32 mouse cellular contexts compared by ENCODE assay signal in genomic region chr19:45602606-45603005, GRCm38 (mm10). TPM values are rescaled to one million over a fixed set of nuclear protein-coding genes. Genes with fewer than 3 reads are reported as not detected.
DNase-seq lines count a peak whose midpoint lies in the region; ATAC-seq and TF ChIP-seq lines count a peak whose summit lies in the region.
"Had no signal": no experiment of that assay in that cellular context is flagged by ENCODE, and none has a peak within 500 bp of the region (broad histone marks: within the 10 kb centered on the region; RNA-seq: fewer than 3 reads in every experiment).

No protein-coding gene starts in this region.

- no peak for TF ChIP-seq CTCF in G1E (IDR thresholded peaks at IDR 0.05; ENCODE audit: low read depth, low read length)

- H3K4me1 ChIP-seq in G1E (ENCODE audit: insufficient read depth, low read depth, low read length), result peaks cover 77% of the 10 kb centered on the region
- H3K4me1 ChIP-seq in liver, embryonic 11.5 days (replicated peaks; ENCODE audit: control insufficient read depth, insufficient read depth, low read length), result peaks cover 25% of the 10 kb centered on the region
- H3K4me1 ChIP-seq in liver, embryonic 16.5 days (ENCODE audit: control insufficient read depth, low read depth, low read length), result peaks cover 14% of the 10 kb centered on the region; the same call in 1 of the 2 replicates
- H3K4me1 ChIP-seq: lung, embryonic 15.5 days had no signal

- H3K9ac ChIP-seq in liver, embryonic 11.5 days (ENCODE audit: low read depth, low read length), result no peak overlapping the region
- H3K9ac ChIP-seq in liver, embryonic 16.5 days (ENCODE audit: low read depth, low read length), result no peak overlapping the region
- H3K9ac ChIP-seq: heart, embryonic 13.5 days; hindbrain, embryonic 14.5 days; lung, embryonic 15.5 days; midbrain, embryonic 13.5 days; neural tube, embryonic 13.5 days had no signal

- peak overlapping the region; percentile 86 for H3K27ac ChIP-seq in liver, embryonic 11.5 days (ENCODE audit: low read depth, low read length)
- H3K27ac ChIP-seq in liver, embryonic 16.5 days (ENCODE audit: low read length), result no peak overlapping the region
- H3K27ac ChIP-seq: heart, embryonic 13.5 days; hindbrain, embryonic 14.5 days; lung, embryonic 15.5 days; midbrain, embryonic 13.5 days; neural tube, embryonic 13.5 days had no signal

- H3K9me3 ChIP-seq in G1E (replicated peaks), result no peaks in the 10 kb centered on the region
- no peaks in the 10 kb centered on the region for H3K9me3 ChIP-seq in liver, embryonic 11.5 days (ENCODE audit: control insufficient read depth, low read length)
- H3K9me3 ChIP-seq in liver, embryonic 16.5 days (replicated peaks; ENCODE audit: control insufficient read depth, low read length), result no peaks in the 10 kb centered on the region
- H3K9me3 ChIP-seq: heart, embryonic 13.5 days; lung, embryonic 15.5 days; megakaryocyte, embryonic 14.5 days; midbrain, embryonic 13.5 days; neural tube, embryonic 13.5 days had no signal

- H3K27me3 ChIP-seq in G1E (ENCODE audit: insufficient read depth, low read length), result no peaks in the 10 kb centered on the region
- no peaks in the 10 kb centered on the region for H3K27me3 ChIP-seq in liver, embryonic 11.5 days (replicated peaks; ENCODE audit: control insufficient read depth, insufficient read depth, low read length)
- H3K27me3 ChIP-seq in liver, embryonic 16.5 days (ENCODE audit: control insufficient read depth, insufficient read depth, low read depth, low read length), result no peaks in the 10 kb centered on the region
- H3K27me3 ChIP-seq: heart, embryonic 13.5 days; lung, embryonic 15.5 days had no signal

- WGBS in liver, embryonic 11.5 days, result 43% methylated on average over 5 of the region's 5 CpGs
- WGBS in liver, embryonic 16.5 days (ENCODE audit: insufficient replicate concordance), result 24% methylated on average over 5 of the region's 5 CpGs

- DNase-seq in G1E (ENCODE audit: low spot score), result peak; percentile 89
- DNase-seq in c-Kit-positive CD71-negative TER-119-negative erythroid progenitor cells, embryonic 14.5 days (ENCODE audit: low read depth), result peak; percentile 40
- DNase-seq in liver, embryonic 11.5 days (ENCODE audit: low spot score), result peak; percentile 40
- no peak for DNase-seq in spleen, adult 18-20 months
- no peak for DNase-seq in gastrocnemius, postnatal 10 days
- no peak for DNase-seq in layer of hippocampus, adult 18-20 months (ENCODE audit: low spot score in 2 of 2)
- DNase-seq: adrenal gland, adult 2 months; adrenal gland, postnatal 36 days; B cell, adult 2 months; cerebellum, adult 11 months; cerebellum, adult 9-10 months; gastrocnemius, postnatal 25 days; heart, adult 18-20 months; heart, postnatal 10 days; kidney, adult 18-20 months; kidney, postnatal 36 days; layer of hippocampus, postnatal 36 days; left cerebral cortex, postnatal 4 days; lung, postnatal 36 days; right cerebral cortex, postnatal 4 days; thymus, adult 2 months had no signal

- peaks cover 66% of the 10 kb centered on the region for H3K36me3 ChIP-seq in G1E (replicated peaks)
- no peaks in the 10 kb centered on the region for H3K36me3 ChIP-seq in liver, embryonic 11.5 days (ENCODE audit: control insufficient read depth, insufficient read depth, low read length)
- no peaks in the 10 kb centered on the region for H3K36me3 ChIP-seq in liver, embryonic 16.5 days (ENCODE audit: control insufficient read depth, insufficient read depth)
- H3K36me3 ChIP-seq: lung, embryonic 15.5 days had no signal

- peak overlapping the region; percentile 54; the same call in 1 of the 2 replicates for H3K4me3 ChIP-seq in G1E (ENCODE audit: low read depth, low read length)
- no peak overlapping the region for H3K4me3 ChIP-seq in liver, embryonic 11.5 days (ENCODE audit: low read depth, low read length)
- no peak overlapping the region for H3K4me3 ChIP-seq in liver, embryonic 16.5 days (ENCODE audit: low read depth, low read length)
- H3K4me3 ChIP-seq: erythroblast, embryonic 14.5 days; heart, embryonic 13.5 days; lung, embryonic 15.5 days; midbrain, embryonic 13.5 days; neural tube, embryonic 13.5 days had no signal

- no peak overlapping the region for H3K4me2 ChIP-seq in liver, embryonic 11.5 days
- no peak overlapping the region for H3K4me2 ChIP-seq in liver, embryonic 16.5 days (ENCODE audit: low read depth, low read length)
- H3K4me2 ChIP-seq: heart, embryonic 13.5 days; hindbrain, embryonic 14.5 days; lung, embryonic 15.5 days; midbrain, embryonic 13.5 days; neural tube, embryonic 13.5 days had no signal

- peak; percentile 85 for ATAC-seq in G1E (ENCODE audit: extremely low read depth, insufficient number of reproducible peaks, low FRiP score, poor library complexity, severe bottlenecking)
- peak; percentile 92 for ATAC-seq in liver, embryonic 11.5 days (replicated peaks; ENCODE audit: low FRiP score)
- peak; percentile 82 for ATAC-seq in liver, embryonic 16.5 days (ENCODE audit: low read depth)
- ATAC-seq in frontal cortex, adult (ENCODE audit: low TSS enrichment), result no peak
- ATAC-seq: forebrain, embryonic 16.5 days; inflammation-experienced regulatory T-cells, adult 6 months; midbrain, embryonic 13.5 days had no signal

RNA-seq across cellular contexts. Expression of gene Gm17018, which starts 42.2 kb away (rescaled TPM):
- total RNA-seq in G1E (2014; fragmentation: Nextera tagmentation), result 11.4 and 13.0 TPM in 2 replicates
- 22.6 and 28.4 TPM in 2 replicates for total RNA-seq in G1E (2017)
- polyA plus RNA-seq in G1E (2012), result 19.5 and 27.2 TPM in 2 replicates
- polyA plus RNA-seq in liver, embryonic 11.5 days (2014; fragmentation: Nextera tagmentation; extraction: Ambion mirVana), result 34.7 and 36.8 TPM in 2 replicates
- polyA plus RNA-seq in liver, embryonic 16.5 days (2015; fragmentation: Nextera tagmentation; extraction: Ambion mirVana), result 10.1 and 10.2 TPM in 2 replicates
- 10 to 100 TPM; 12.4 to 13.8 TPM for total RNA-seq in gastrocnemius, postnatal 10 days (2021)
- 10 to 100 TPM; 59.5 to 64.0 TPM for total RNA-seq in layer of hippocampus, adult 18-20 months (2021)

RNA-seq across cellular contexts. Expression of gene Poll, which starts 42.3 kb away (rescaled TPM):
- total RNA-seq in G1E (2014; fragmentation: Nextera tagmentation) (7.6 TPM in 2 replicates), G1E (2017) (9.4 and 10.2 TPM in 2 replicates)
- 14.0 and 15.9 TPM in 2 replicates for polyA plus RNA-seq in G1E (2012)
- 15.2 TPM in 2 replicates for polyA plus RNA-seq in liver, embryonic 11.5 days (2014; fragmentation: Nextera tagmentation; extraction: Ambion mirVana)
- polyA plus RNA-seq in liver, embryonic 16.5 days (2015; fragmentation: Nextera tagmentation; extraction: Ambion mirVana), result 5.1 and 5.4 TPM in 2 replicates
- total RNA-seq in gastrocnemius, postnatal 10 days (2021), result 10 to 100 TPM in 1 of 2 experiments, 1 to 10 TPM in 1; 8.5 to 10.4 TPM
- 10 to 100 TPM in 1 of 2 experiments, 1 to 10 TPM in 1; 9.5 to 11.1 TPM for total RNA-seq in layer of hippocampus, adult 18-20 months (2021)

RNA-seq across cellular contexts. Expression of gene Fbxw4, which starts 57.5 kb away (rescaled TPM):
- total RNA-seq in G1E (2014; fragmentation: Nextera tagmentation) (59.8 and 104 TPM in 2 replicates), G1E (2017) (9.4 and 9.9 TPM in 2 replicates)
- 49.8 and 52.2 TPM in 2 replicates for polyA plus RNA-seq in G1E (2012)
- polyA plus RNA-seq in liver, embryonic 11.5 days (2014; fragmentation: Nextera tagmentation; extraction: Ambion mirVana), result 3.0 and 5.0 TPM in 2 replicates
- 1.8 and 2.5 TPM in 2 replicates for polyA plus RNA-seq in liver, embryonic 16.5 days (2015; fragmentation: Nextera tagmentation; extraction: Ambion mirVana)
- 10 to 100 TPM; 23.3 to 24.7 TPM for total RNA-seq in gastrocnemius, postnatal 10 days (2021)
- 10 to 100 TPM; 36.4 to 38.7 TPM for total RNA-seq in layer of hippocampus, adult 18-20 months (2021)

Comparison
In these comparisons a context has a peak if more than half of its experiments do, and no peak if none do; other contexts are left out.
1. DNase-seq: peak in G1E (single experiment), c-Kit-positive CD71-negative TER-119-negative erythroid progenitor cells, embryonic 14.5 days (single experiment) and liver, embryonic 11.5 days (single experiment); none in spleen, adult 18-20 months (0 of 2), gastrocnemius, postnatal 10 days (single experiment) and layer of hippocampus, adult 18-20 months (0 of 2).